Mouse (Mus musculus): Measurements from ENCODE around the gene Specc1. TPM values are rescaled to one million over a fixed set of nuclear protein-coding genes. Genes with fewer than 3 reads are reported as not detected.

Specc1 gene
- total RNA-seq, 2 experiments from 2014 or later, result 61.0 to 83.6 TPM

DNA sequence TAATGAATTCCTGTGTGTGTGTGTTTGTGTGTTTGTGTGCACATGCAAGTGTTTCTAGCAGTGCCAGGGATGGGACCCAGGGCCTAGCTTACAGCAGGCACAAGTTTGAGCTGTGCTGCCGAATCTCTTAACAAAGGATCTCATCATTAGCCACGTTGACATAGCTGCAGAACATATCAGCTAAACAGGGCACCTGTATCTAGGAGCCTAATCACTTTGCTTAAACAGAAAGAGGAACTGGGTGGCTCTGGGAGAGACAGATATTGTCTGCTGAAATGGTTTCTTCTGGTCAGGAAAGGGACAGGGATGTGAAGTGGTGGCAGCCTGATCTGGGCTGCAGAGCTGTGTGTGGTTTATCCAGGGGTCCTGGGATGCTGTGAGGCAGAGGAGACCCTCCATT lies 71.1 kb downstream of the Specc1 start:
- intact Hi-C loops (cut with DNase I), result no loop called here

DNA sequence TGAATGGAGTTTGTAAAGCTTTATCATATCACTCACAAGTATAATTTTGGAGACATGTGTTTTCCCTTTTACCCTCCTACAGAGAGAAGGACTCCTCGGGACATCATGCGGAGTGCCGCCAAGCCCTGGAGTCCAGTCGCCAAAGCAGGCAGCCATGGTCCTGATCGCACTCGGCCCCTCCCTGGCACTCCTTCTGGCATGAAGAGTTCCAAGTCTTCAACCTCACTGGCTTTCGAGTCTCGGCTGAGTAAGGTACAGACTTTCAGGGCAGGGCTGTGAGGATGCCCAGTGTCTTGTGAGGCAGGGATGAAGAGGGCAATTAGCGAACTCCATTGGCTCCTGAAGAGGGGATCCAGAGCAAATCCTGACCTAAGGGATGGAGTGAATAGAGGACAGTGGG lies 72.6 kb downstream of the Specc1 start:
- no peak for DNase-seq (ENCODE audit: low spot score in 2 of 2)
- intact Hi-C loops (cut with DNase I), result no loop called here

More for the DNA sequence above, 71.1 kb downstream of the Specc1 start:
- no peak for DNase-seq (ENCODE audit: low spot score in 2 of 2)

DNA sequence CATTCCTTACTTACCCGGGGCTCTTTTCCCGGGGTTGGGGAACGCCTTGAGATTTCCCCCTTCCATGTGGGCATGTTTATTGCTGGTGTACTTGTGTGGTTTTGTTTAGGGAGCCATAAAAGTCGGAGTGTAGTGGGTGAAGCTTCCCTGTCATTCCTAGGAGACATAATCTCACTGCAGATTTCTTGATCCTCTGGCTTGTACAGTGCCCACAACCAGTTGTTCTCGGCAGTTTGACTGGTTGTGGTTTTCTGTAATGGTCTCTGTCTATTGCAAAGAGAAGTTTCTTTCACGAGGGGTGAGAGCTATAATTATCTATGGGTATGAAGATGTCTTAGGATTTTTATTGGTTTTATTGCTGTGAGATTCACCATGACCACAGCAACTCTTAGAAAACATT lies 78.0 kb downstream of the Specc1 start:
- DNase-seq (ENCODE audit: low spot score in 2 of 2), result no peak
- intact Hi-C loops (cut with DNase I), result no loop called here

DNA sequence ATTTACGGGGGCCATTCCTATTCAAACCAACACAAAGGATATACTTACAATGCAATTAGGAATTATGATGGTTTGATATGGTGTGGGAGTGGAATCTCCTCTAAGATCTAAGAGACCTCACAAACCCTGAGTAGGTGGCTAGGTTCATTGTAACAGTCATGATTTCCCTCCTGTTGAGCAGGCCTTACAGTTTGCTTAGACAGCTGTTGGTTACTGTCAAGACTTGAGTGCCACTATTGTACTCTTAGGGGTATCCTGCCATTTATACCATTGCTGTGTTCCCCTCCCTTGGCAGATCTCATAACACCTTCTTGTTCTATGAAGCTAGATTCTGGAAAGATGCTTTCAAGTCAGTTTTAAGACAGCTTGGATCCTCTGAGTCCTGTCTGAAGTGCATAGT lies 78.7 kb downstream of the Specc1 start:
- intact Hi-C loops (cut with DNase I), result no loop called here
- DNase-seq (ENCODE audit: low spot score in 2 of 2), result no peak

DNA sequence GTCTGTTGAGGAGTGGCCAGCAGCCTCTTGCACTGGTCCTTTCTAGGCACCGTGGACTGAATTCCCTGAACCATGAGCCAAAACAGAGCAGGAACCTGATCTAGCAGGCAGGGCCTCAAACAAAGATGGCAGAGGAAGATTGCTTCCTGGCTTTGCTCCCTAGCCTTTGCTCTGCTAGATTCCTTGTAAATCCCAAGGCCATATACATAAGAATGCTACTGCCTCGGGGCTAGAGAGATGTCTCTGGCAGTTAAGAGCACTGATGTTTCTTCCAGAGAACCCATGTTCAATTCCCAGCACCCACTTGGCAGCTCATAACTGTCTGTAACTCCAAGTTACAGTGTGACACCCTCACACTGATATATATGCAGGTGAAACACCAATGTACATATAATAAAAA lies 83.6 kb downstream of the Specc1 start:
- intact Hi-C loops (cut with DNase I), result no loop called here
- no peak for DNase-seq (ENCODE audit: low spot score in 2 of 2)

DNA sequence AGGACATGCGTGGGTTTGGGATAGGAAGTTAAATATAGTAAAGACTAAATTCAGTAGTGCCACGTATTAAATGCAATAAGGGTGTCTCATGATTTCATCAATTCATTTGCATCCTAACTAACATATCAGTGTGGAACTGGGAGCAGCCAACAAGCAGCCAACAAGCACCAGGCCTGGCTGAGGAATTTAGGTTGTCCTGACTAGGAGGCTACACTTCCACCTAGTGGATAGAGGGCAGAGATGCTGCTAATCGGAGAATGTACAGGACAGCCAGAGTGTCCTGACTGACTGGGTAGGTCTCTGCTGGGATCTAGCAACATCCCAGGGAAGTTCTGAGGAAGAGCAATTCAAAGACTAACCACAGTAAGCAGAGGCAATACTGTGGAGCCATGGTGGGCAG lies 88.1 kb downstream of the Specc1 start:
- intact Hi-C loops (cut with DNase I), result loop anchor here (5.0 kb wide), 1 partner anchor 92 kb away; no protein-coding TSS in a partner anchor
- no peak for DNase-seq (ENCODE audit: low spot score in 2 of 2)

DNA sequence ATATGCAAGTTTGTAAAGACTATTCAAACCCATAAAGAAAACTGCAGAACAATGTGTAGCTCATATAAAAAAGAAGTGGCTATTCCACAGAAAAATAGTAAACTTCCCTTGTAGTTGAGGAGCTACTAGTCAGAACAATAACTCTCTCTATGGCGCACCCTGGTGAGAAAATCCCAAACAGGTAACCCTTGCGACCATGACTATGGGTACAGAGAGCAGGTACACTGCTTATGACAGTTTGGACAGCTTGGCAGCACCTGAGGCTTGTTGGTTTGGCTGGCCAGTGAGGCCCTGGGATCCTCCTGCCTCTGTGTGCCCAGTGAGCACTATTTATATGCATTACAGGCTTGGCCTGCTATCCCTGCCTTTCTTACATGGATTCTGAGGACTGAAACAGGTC lies 89.4 kb downstream of the Specc1 start:
- intact Hi-C loops (cut with DNase I), result loop anchor here (5.0 kb wide), 1 partner anchor 94 kb away; no protein-coding TSS in a partner anchor
- no peak for DNase-seq (ENCODE audit: low spot score in 2 of 2)

DNA sequence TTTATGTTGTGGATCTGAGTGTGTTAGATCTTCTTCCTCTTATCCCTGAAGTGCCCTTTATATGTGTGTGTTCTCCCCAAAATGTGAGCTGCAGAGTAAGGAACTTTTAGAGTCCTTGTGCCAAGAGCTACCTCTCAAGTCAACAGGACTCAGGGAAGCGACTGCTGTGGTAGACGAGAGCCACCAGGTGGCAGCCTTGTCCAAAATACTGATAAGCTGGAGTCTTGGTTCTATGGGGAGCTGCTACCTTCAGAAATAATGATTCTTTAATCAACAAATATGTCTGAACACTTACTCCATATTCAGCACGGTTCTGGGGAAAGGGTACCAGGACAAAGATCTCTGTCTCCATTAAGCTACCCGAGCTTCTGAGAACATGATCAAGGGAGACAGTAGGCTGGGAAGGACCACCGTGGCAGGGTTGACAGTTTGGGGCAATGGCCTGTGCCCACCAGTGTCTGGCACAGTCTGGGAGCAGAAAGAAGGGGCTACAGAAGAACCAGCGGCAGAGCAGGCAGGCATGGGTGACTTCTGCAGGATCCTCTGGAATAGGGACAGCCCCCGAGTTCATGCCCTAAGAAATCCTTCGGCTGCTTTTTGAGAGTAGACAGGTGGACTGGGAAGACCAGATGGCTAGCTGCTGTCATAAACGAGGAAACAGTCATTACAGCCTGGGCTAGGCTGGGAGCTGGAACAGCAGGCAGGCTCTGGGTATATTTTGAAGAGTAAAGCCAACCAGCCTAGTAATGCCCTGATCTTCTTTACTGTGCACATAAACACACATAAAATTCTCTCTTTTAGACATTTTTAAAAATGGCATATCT lies 91.5 kb downstream of the Specc1 start:
- intact Hi-C loops (cut with DNase I), result loop anchor here (1.0 to 5.0 kb wide), 3 partner anchors 79 to 233 kb away; partner anchors contain the start of genes Ttc19 and Zswim7
- DNase-seq (ENCODE audit: low spot score in 2 of 2), result peak; percentile 31 to 63

DNA sequence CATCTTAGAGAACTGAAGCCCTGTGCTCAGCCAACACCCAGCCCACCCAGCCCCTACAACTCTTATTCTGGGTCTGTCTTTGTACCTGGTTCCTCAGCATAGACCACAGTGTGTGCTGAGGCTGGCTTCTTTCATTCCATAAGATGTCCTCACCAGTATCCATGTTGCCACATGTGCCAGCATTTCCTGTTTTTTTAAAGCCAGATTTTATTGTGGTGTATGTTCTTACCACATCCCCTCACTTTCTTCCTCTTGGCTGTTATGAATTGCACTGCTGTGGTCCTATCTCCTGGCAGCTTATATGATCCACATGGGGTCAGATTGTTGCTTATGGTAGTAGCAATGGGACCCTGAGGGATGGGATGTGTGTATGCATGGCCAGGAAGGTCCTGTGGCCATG lies 92.6 kb downstream of the Specc1 start:
- DNase-seq (ENCODE audit: low spot score in 2 of 2), result no peak
- intact Hi-C loops (cut with DNase I), result loop anchor here (2.0 to 5.0 kb wide), 2 partner anchors 97 to 232 kb away; partner anchors contain the start of genes Ttc19 and Zswim7

DNA sequence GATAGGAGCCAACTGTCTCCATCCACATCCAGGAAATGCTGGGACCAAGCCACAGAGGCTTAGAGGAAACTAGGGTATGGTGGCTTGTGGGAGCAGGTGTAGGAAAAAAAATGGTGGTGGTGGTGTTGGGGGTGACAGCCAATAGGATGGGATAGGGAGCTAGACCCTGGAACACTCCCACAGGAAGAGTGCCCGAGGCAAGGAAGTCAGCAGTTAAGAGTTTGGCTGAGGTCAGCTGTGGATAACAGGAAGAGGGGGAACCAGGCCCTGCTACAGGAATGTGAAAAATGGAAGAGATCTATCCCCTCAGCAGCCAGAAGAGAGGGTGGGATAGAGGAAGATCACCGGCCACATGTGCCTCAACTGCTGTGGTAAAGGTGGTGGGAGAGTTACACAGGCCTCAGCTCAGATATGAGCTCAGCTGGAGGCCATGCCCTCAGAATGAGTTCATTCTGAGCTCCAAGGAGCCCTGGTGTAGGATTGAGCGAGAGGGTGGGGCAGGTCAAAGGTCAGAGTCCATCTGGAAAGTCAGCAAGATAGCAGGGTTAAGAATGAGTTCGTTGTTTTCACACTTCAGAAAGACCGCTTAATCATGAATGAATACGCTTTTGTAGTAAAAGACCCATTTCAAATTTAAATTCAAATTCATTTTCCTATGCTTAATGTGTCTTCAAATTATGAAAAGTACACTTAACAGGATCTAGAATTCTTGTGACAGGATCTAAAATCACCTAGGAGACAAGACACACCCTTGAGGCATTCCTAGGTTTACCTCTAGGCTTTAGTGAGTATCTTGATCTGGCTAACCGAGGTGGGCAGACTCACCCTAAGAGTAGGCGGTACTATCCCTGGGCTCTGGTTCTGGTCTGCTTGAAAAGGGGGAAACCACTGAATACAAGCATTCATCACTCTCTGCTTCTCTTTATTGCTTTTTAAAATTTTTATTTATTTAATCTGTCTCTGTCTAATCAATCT lies 94.1 kb downstream of the Specc1 start:
- intact Hi-C loops (cut with DNase I), result no loop called here
- DNase-seq (ENCODE audit: low spot score in 2 of 2), result no peak

DNA sequence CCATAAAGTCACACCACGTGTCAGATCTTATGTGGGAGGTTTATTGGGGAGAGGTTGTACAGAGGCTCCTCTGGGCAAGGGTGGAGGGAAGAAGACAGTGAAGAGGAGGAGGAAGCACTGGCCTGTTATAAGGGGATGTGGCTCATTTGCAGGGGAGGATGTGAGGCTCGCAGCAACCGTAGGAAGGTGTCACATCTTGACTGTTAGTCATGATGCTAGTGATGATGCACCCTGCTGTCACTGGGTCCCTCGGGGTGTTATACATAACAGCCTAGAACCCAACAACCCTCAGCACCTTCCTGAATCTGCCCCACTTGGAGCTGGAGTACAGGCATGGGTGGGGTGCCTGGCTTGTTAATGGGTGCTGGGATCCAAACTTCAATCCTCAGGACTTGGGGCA lies 94.9 kb downstream of the Specc1 start:
- intact Hi-C loops (cut with DNase I), result no loop called here
- no peak for DNase-seq (ENCODE audit: low spot score in 2 of 2)

DNA sequence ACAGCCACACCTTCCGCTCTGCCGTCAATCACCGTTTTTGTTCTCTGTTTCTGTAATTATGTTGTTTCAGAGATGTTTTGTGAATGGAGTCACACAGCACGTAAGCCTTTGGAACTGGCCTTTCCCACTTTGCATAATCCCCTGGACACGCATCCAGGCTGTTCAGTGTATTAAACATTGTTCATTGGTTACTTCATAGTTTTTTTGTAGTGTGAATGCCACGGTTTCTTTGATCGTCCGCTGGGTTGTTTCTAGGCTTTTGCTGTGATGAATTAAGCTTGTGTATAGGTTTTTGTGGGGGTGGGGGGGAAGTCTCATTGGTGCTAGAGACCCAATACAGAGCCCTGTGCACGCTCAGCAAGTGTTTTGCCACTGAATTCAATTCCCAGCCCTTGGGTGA lies 97.4 kb downstream of the Specc1 start:
- no peak for DNase-seq (ENCODE audit: low spot score in 2 of 2)
- intact Hi-C loops (cut with DNase I), result no loop called here

DNA sequence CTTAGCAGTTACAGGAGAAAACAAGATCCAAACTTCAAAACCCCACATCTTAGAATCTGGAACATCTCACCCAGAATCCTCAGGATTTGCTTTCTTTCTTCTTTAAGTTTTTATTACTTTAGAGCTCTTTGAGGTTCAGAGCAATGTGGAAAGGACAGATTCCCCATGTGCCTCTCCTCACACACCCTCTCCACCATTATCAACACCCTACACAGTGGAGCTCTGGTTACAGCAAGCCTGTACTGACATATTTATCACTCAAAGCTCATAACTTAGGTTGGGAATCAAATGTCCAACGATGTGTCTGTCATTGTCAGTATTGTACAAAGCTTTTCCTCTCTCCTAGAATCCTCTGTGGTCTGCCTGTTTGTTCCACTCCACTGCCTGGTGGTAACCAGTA lies 108.0 kb downstream of the Specc1 start:
- DNase-seq (ENCODE audit: low spot score in 2 of 2), result no peak
- intact Hi-C loops (cut with DNase I), result no loop called here

DNA sequence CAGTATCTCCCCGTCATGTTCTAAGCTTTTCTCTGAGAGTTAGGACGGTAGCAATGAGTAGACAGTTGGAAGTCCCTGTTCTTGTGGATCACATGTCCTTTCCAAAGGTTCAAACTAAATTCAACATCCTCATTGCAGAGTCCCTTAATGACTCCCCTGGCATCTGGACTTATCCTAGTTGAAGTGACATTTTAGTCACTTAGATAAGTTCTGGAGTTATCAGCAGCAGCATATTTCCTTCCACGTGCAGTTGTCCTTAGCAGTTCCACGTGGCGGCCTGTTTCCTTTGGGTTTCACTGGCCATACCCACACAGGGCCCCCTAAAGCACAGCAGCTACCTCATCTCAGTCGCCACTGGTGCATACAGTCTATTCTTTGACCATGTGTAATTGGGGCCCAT lies 109.1 kb downstream of the Specc1 start:
- intact Hi-C loops (cut with DNase I), result no loop called here
- DNase-seq (ENCODE audit: low spot score in 2 of 2), result no peak

DNA sequence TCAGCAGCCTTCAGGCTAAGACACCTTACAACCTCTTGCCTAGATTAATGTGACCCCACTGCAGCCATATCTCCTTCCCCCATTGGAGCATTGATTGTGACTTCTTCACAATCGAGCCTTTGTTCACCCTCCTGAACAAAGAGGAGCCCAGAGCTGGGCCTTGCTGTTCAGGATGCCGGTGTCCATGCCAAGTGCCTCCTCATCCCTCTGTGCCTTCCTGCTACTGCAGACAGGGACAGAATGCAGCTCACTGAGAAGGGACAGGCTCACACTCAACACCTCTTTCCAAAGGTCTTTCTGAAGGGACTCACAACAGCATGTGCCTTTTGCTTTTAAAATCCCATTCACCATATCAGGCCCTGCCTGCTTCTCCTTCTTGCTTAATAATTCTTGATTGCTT lies 113.0 kb downstream of the Specc1 start:
- no peak for DNase-seq (ENCODE audit: low spot score in 2 of 2)
- intact Hi-C loops (cut with DNase I), result no loop called here

DNA sequence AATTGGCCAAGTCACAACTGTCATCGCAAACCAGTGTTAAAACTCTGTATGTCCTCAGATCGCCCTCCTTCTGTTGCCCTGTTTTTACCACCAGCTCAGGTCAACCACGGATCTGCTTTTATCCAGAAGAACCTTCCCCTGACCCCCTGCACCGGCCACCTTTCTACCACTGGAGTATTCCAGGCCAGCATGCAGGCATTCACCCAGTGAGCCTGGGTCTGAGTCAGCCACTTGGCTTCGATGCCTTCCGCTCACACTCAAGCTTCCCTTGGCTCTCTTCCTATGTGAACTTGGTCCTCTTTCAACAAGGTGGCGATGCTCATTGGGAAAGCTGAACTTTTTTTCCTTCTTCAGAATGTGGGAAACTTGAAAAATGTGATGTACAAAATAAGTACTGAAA lies 113.6 kb downstream of the Specc1 start:
- no peak for DNase-seq (ENCODE audit: low spot score in 2 of 2)
- intact Hi-C loops (cut with DNase I), result no loop called here

DNA sequence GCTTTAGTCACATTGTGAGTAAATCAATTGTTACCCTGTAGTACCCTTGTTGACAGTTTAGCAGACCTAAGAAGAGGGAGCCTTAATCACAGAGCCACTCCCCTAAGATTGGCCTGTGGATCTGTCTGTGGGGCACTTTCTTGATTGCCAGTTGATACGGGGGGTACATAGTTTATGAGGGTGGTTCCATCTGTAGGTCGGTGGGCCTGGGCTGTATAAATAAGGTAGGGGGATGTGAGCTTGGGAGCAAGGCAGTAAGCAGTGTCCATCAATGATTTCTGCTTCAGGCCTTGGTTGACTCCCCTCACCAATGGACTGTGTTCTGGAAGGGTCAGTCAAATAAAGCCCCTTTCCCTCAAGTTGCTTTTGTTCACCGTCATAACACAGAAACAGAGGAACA lies 115.8 kb downstream of the Specc1 start:
- intact Hi-C loops (cut with DNase I), result no loop called here
- no peak for DNase-seq (ENCODE audit: low spot score in 2 of 2)

DNA sequence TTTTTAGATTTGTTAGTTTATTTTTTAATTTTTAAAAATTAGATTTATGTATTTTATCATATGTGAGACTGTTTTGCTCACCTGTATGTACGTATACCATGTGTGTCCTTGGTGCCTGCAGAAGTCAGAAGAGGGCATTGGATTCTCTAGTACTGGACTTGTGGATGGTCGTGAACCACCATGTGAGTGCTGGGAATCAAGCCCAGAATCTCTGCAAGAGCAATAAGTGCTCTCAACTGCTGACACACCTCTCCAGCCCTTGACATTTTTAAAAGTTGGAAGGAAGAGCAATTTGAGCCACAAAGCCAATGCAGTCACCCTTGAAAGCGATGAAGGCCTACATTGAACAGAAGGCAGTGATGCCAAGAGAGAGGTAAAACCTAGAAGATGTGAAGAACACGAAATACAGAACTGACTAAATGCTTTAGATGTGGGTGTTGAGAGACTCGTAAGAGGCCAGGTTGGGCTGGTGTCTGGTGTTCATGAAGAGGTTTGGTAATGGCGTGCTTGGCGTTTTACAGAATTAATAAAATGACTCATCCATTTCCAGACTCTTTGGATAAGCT lies 117.1 kb downstream of the Specc1 start:
- DNase-seq (ENCODE audit: low spot score in 2 of 2), result no peak
- intact Hi-C loops (cut with DNase I), result no loop called here

DNA sequence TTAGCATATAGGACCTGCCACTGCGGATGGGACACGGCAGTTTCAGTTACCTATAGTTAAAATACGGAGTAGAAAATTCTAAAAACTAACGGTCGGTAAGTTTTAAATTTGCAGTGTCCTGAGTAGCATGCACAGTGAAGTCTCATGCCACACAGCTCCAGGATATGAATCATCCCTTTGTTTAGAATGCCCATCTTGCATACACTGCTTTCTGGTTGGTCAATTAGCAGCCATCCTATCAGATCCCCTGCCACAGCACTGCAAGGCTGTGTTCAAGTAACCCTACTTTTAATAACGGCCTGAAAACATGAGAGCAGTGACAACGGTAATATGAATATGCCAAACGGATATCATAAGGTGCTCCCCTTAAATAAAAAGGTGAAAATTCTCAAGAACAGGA lies 118.0 kb downstream of the Specc1 start:
- intact Hi-C loops (cut with DNase I), result no loop called here
- no peak for DNase-seq (ENCODE audit: low spot score in 2 of 2)

DNA sequence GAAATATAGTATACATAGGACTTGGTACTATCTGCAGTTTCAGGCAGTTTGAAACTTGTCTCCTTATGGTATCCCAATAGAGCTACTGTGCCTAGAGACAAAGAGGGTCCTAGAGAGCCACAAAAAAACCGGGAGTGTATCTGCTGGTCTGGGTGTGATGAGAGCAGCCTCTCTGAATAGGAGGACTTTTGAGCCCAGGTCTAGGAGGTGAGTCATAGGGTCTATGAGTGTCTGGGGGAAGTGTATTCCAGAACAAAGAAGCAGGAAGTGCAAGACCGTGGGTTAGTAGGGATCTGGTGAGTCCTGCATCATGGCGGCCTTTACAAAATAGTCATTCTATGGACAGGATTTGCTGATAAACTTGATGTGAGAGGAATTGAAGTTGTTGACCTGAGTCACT lies 118.5 kb downstream of the Specc1 start:
- intact Hi-C loops (cut with DNase I), result no loop called here
- no peak for DNase-seq (ENCODE audit: low spot score in 2 of 2)
